8 mouse cellular contexts compared by ENCODE assay signal in genomic region chr17:57219884-57220207, GRCm38 (mm10). TPM values are rescaled to one million over a fixed set of nuclear protein-coding genes. Genes with fewer than 3 reads are reported as not detected.
DNase-seq lines count a peak whose midpoint lies in the region; ATAC-seq lines count a peak whose summit lies in the region.

No protein-coding gene starts in this region.

- no peak for ATAC-seq in liver, embryonic 12.5 days
- ATAC-seq in erythroid progenitor cell, adult 5-6 weeks (replicated peaks; ENCODE audit: low FRiP score, poor library complexity, severe bottlenecking), result no peak

- no peak overlapping the region for H3K4me3 ChIP-seq in liver, embryonic 12.5 days
- H3K4me3 ChIP-seq in limb, embryonic 10.5 days, result no peak overlapping the region

- peaks cover 17% of the 10 kb centered on the region for H3K27me3 ChIP-seq in liver, embryonic 12.5 days (replicated peaks)
- H3K27me3 ChIP-seq in limb, embryonic 10.5 days (ENCODE audit: low read depth, poor library complexity, severe bottlenecking), result peaks cover 26% of the 10 kb centered on the region

- 21% methylated on average over 3 of the region's 3 CpGs for WGBS in liver, embryonic 12.5 days (ENCODE audit: insufficient replicate concordance)
- WGBS in limb, embryonic 10.5 days, result 23% methylated on average over 3 of the region's 3 CpGs

- peaks cover 8% of the 10 kb centered on the region; the same call in 1 of the 2 replicates for H3K4me1 ChIP-seq in liver, embryonic 12.5 days
- 0 out of 2 replicates have a peak, but pooled peaks cover 3% of the 10 kb centered on the region for H3K4me1 ChIP-seq in limb, embryonic 10.5 days

- H3K4me2 ChIP-seq in liver, embryonic 12.5 days, result no peak overlapping the region

- H3K36me3 ChIP-seq in liver, embryonic 12.5 days, result peaks cover 32% of the 10 kb centered on the region; the same call in 1 of the 2 replicates
- H3K36me3 ChIP-seq in limb, embryonic 10.5 days, result no peaks in the 10 kb centered on the region

- no peak overlapping the region for H3K27ac ChIP-seq in liver, embryonic 12.5 days
- H3K27ac ChIP-seq in limb, embryonic 10.5 days, result no peak overlapping the region

- peak; percentile 34 to 41 for DNase-seq in adrenal gland, postnatal 36 days
- no peak for DNase-seq in adrenal gland, adult 18-20 months (ENCODE audit: low spot score in 2 of 2)
- peak; percentile 8 for DNase-seq in liver
- peak; percentile 17 for DNase-seq in embryo, embryonic 9.5 days (ENCODE audit: extremely low spot score)
- DNase-seq in lung, postnatal 14 days, result peak; percentile 54
- no peak for DNase-seq in limb, embryonic 10.5 days (ENCODE audit: low spot score)

- no peak overlapping the region for H3K9ac ChIP-seq in liver, embryonic 12.5 days

- no peaks in the 10 kb centered on the region for H3K9me3 ChIP-seq in liver, embryonic 12.5 days (replicated peaks)
- no peaks in the 10 kb centered on the region for H3K9me3 ChIP-seq in limb, embryonic 10.5 days (replicated peaks)

RNA-seq across cellular contexts. Expression of gene C3, which starts 8.1 kb away (rescaled TPM):
- total RNA-seq in adrenal gland, postnatal 36 days (2021), result 100 to 1,000 TPM; 231 to 623 TPM
- 100 to 1,000 TPM; 184 to 696 TPM for total RNA-seq in adrenal gland, adult 18-20 months (2021)
- 95.1 and 100 TPM in 2 replicates for polyA plus RNA-seq in liver, embryonic 12.5 days (2016; fragmentation: Nextera tagmentation; extraction: Ambion mirVana)
- polyA plus RNA-seq in limb, embryonic 10.5 days (2016; fragmentation: Nextera tagmentation; extraction: Ambion mirVana), result 0.03 and 0.15 TPM in 2 replicates
- total RNA-seq in erythroid progenitor cell, adult 5-6 weeks (2015; ENCODE audit: low replicate concordance), result 128 and 134 TPM in 2 replicates
- total RNA-seq in erythroid progenitor cell, adult 5-6 weeks (2017; ENCODE audit: low replicate concordance), result 69.4 and 132 TPM in 2 replicates

RNA-seq across cellular contexts. Expression of gene Tnfsf14, which starts 25.9 kb away (rescaled TPM):
- under 1 TPM; 0.17 to 0.20 TPM for total RNA-seq in adrenal gland, postnatal 36 days (2021)
- total RNA-seq in adrenal gland, adult 18-20 months (2021), result under 1 TPM in 1 of 2 experiments, not detected in 1; 0.36 TPM
- polyA plus RNA-seq in liver, embryonic 12.5 days (2016; fragmentation: Nextera tagmentation; extraction: Ambion mirVana), result 1.6 and 1.7 TPM in 2 replicates
- polyA plus RNA-seq in limb, embryonic 10.5 days (2016; fragmentation: Nextera tagmentation; extraction: Ambion mirVana), result 0.15 TPM in 2 replicates
- total RNA-seq in erythroid progenitor cell, adult 5-6 weeks (2015; ENCODE audit: low replicate concordance), result 1.7 and 2.5 TPM in 2 replicates
- 1.4 TPM in 1 of 2 replicates, not detected in the other for total RNA-seq in erythroid progenitor cell, adult 5-6 weeks (2017; ENCODE audit: low replicate concordance)

RNA-seq across cellular contexts. Expression of gene Gpr108, which starts 28.4 kb away (rescaled TPM):
- 10 to 100 TPM; 78.7 to 94.2 TPM for total RNA-seq in adrenal gland, postnatal 36 days (2021)
- total RNA-seq in adrenal gland, adult 18-20 months (2021), result 10 to 100 TPM; 72.4 to 89.6 TPM
- 18.2 and 18.4 TPM in 2 replicates for polyA plus RNA-seq in liver, embryonic 12.5 days (2016; fragmentation: Nextera tagmentation; extraction: Ambion mirVana)
- polyA plus RNA-seq in limb, embryonic 10.5 days (2016; fragmentation: Nextera tagmentation; extraction: Ambion mirVana), result 24.7 and 26.7 TPM in 2 replicates
- total RNA-seq in erythroid progenitor cell, adult 5-6 weeks (2015; ENCODE audit: low replicate concordance), result 4.7 and 10.1 TPM in 2 replicates
- 2.8 and 4.4 TPM in 2 replicates for total RNA-seq in erythroid progenitor cell, adult 5-6 weeks (2017; ENCODE audit: low replicate concordance)

RNA-seq across cellular contexts. Expression of gene Trip10, which starts 29.4 kb away (rescaled TPM):
- 10 to 100 TPM; 50.1 to 52.0 TPM for total RNA-seq in adrenal gland, postnatal 36 days (2021)
- 10 to 100 TPM; 53.4 to 61.0 TPM for total RNA-seq in adrenal gland, adult 18-20 months (2021)
- 14.7 and 15.3 TPM in 2 replicates for polyA plus RNA-seq in liver, embryonic 12.5 days (2016; fragmentation: Nextera tagmentation; extraction: Ambion mirVana)
- 34.7 and 42.9 TPM in 2 replicates for polyA plus RNA-seq in limb, embryonic 10.5 days (2016; fragmentation: Nextera tagmentation; extraction: Ambion mirVana)
- total RNA-seq in erythroid progenitor cell, adult 5-6 weeks (2015; ENCODE audit: low replicate concordance), result not detected in 2 replicates
- total RNA-seq in erythroid progenitor cell, adult 5-6 weeks (2017; ENCODE audit: low replicate concordance), result 7.1 TPM in 1 of 2 replicates, not detected in the other

RNA-seq across cellular contexts. Expression of gene Vav1, which starts 59.1 kb away (rescaled TPM):
- 1 to 10 TPM; 2.2 to 2.9 TPM for total RNA-seq in adrenal gland, postnatal 36 days (2021)
- total RNA-seq in adrenal gland, adult 18-20 months (2021), result 1 to 10 TPM; 2.6 to 4.0 TPM
- polyA plus RNA-seq in liver, embryonic 12.5 days (2016; fragmentation: Nextera tagmentation; extraction: Ambion mirVana), result 14.2 and 14.3 TPM in 2 replicates
- 1.1 and 1.3 TPM in 2 replicates for polyA plus RNA-seq in limb, embryonic 10.5 days (2016; fragmentation: Nextera tagmentation; extraction: Ambion mirVana)
- 19.1 and 20.1 TPM in 2 replicates for total RNA-seq in erythroid progenitor cell, adult 5-6 weeks (2015; ENCODE audit: low replicate concordance)
- 19.4 and 44.5 TPM in 2 replicates for total RNA-seq in erythroid progenitor cell, adult 5-6 weeks (2017; ENCODE audit: low replicate concordance)

Comparison
In these comparisons a context has a peak if more than half of its experiments do, and no peak if none do; other contexts are left out.
1. DNase-seq: peak in adrenal gland, postnatal 36 days (2 of 2), liver (single experiment), embryo, embryonic 9.5 days (single experiment) and lung, postnatal 14 days (single experiment); none in adrenal gland, adult 18-20 months (0 of 2) and limb, embryonic 10.5 days (single experiment).
2. RNA of gene Gpr108, which starts 28.4 kb away (total RNA-seq): 78.7 to 94.2 TPM in adrenal gland, postnatal 36 days and 72.4 to 89.6 TPM in adrenal gland, adult 18-20 months; 2.8 to 10.1 TPM in erythroid progenitor cell, adult 5-6 weeks; every median in the first group is over 4 times any median in the second.